Mouse (Mus musculus) limb, embryonic 11.5 days (tissue): ENCODE measurements at regions not wholly inside any gene's neighbourhood (a gene's known extent, or its start where the extent isn't known, plus 50 kb on each side); places are given as distances from the start of the nearest gene placed in this dataset.

Source experiments
- ATAC-seq: fragments of 200-750 bp; cut with Nextera tagmentation; 2 replicates; pipeline ENCODE4 v1.8.0; 2017; ENCODE audit warnings: low read depth; ENCODE audit not compliant: insufficient number of reproducible peaks, low FRiP score, low TSS enrichment
- DNase-seq: peaks from one replicate; pipeline ENCODE4 v3.0.0-alpha.2; 2015; ENCODE audit warnings: low spot score
- H3K27ac ChIP-seq: fragments of 300-500 bp; sonication (generic); replicated peaks from 2 replicates; pipeline ENCODE4 v1.5.1; 2014; ENCODE audit warnings: low read depth, mild to moderate bottlenecking, low read length
- H3K27me3 ChIP-seq: fragments of 300-500 bp; sonication (generic); 2 replicates; pipeline ENCODE4 v1.6.1; 2014; ENCODE audit warnings: mild to moderate bottlenecking, low read length, mixed read lengths; ENCODE audit not compliant: control insufficient read depth, insufficient read depth
- H3K36me3 ChIP-seq: fragments of 300-500 bp; sonication (generic); 2 replicates; pipeline ENCODE4 v1.6.1; 2014; ENCODE audit warnings: mild to moderate bottlenecking, low read length, moderate library complexity, mixed read lengths; ENCODE audit not compliant: control insufficient read depth, insufficient read depth
- H3K4me1 ChIP-seq: fragments of 300-500 bp; sonication (generic); 2 replicates; pipeline ENCODE4 v1.6.1; 2014; ENCODE audit warnings: low read length, mixed read lengths; ENCODE audit not compliant: control insufficient read depth, insufficient read depth
- H3K4me2 ChIP-seq: fragments of 300-500 bp; sonication (generic); 2 replicates; pipeline ENCODE4 v1.6.1; 2014; ENCODE audit warnings: low read depth, mild to moderate bottlenecking, moderate library complexity; ENCODE audit not compliant: severe bottlenecking
- H3K4me3 ChIP-seq: fragments of 300-500 bp; sonication (generic); 2 replicates; pipeline ENCODE4 v1.5.1; 2014; ENCODE audit warnings: low read depth, low read length
- H3K9ac ChIP-seq: fragments of 300-500 bp; sonication (generic); 2 replicates; pipeline ENCODE4 v1.6.1; 2014; ENCODE audit warnings: mild to moderate bottlenecking, low read length
- H3K9me3 ChIP-seq: fragments of 300-500 bp; sonication (generic); 2 replicates; pipeline ENCODE4 v1.6.1; 2016; ENCODE audit warnings: low read length; ENCODE audit not compliant: control insufficient read depth
- WGBS: fragments of 180-500 bp; shearing (Covaris S2); extraction: QIAGEN DNeasy Blood & Tissue Kit; methylation state at CpG from one replicate; pipeline ENCODE4 v1.1.7; 2014; 5-methylcytosine and 5-hydroxymethylcytosine counted together

DNA sequence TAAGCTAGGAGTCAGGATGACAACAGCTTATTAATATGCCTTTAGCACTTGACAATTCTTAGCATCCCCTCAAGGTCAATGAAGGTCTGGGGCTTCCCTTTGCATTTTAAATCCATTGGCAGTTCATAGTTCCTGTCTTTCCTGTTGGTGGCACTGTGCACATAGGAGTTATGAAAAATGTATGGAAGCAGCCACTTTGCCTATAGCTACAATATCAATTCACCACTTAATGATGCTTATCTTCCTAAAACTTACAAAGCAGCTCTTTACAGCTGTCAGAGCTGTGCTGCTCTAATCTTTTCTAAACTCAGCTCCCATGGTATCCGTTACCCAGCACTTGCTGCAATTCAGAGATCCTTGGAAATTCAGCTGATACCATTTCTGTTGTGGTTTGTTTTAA lies 456.4 kb upstream of the Gje1 start:
- H3K9ac ChIP-seq: no peak overlapping the region
- DNase-seq (no peak), ATAC-seq (no peak)
- no peaks in the 10 kb centered on the region for H3K36me3 ChIP-seq
- no peak overlapping the region for H3K4me3 ChIP-seq
- H3K27me3 ChIP-seq: no peaks in the 10 kb centered on the region
- H3K4me2 ChIP-seq: no peak overlapping the region
- H3K4me1 ChIP-seq: no peaks in the 10 kb centered on the region
- H3K9me3 ChIP-seq: no peaks in the 10 kb centered on the region
- H3K27ac ChIP-seq: no peak overlapping the region
- WGBS: 90% methylated on average over 1 of the region's 1 CpGs

DNA sequence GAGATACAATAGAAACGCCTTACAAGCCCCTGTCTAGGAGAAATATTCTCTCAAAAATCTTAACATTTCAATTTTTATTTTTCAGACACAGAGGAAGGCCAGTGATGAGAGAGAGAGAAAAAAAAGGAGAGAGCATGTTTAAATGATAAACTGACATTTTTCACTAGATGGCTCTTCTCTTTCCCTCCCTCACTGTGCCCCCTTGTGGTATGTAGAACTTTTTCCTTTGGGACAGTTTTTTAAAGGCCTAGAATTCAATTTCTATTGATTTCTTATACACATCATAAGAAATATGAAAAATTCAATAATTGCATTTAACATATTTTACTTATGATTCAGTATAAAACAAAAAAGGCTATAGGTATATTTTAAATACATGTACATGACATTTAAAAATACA lies 454.5 kb upstream of the Gje1 start:
- Histone ChIP-seq H3K9ac (no peak overlapping the region), H3K4me3 (no peak overlapping the region), H3K4me1 (no peaks in the 10 kb centered on the region), H3K27ac (no peak overlapping the region), H3K9me3 (no peaks in the 10 kb centered on the region), H3K4me2 (no peak overlapping the region), H3K36me3 (no peaks in the 10 kb centered on the region), H3K27me3 (no peaks in the 10 kb centered on the region)
- 55% methylated on average over 1 of the region's 1 CpGs for WGBS
- ATAC-seq (no peak), DNase-seq (no peak)

DNA sequence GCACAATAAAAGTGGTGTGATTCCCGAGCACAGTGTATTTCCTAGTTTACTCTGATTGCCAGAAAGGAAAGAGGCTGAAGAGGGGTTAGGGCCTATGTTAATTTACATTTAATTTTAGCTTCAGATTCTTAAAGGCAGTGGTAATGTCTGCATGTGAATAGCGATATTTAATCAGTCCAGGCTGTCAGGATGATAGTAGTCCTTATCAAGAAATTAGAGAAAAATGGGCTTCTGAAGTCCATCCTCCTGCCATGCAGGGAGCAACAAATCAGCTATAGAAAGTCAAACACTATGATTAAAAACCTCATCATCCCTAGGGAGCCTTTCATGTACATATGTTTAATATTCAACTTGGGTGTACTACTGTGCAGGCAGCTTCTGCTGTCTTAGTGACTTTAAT lies 422.7 kb upstream of the Gje1 start:
- Histone ChIP-seq H3K27me3 (no peaks in the 10 kb centered on the region), H3K4me3 (no peak overlapping the region), H3K4me2 (no peak overlapping the region), H3K27ac (no peak overlapping the region), H3K36me3 (no peaks in the 10 kb centered on the region), H3K9me3 (no peaks in the 10 kb centered on the region), H3K9ac (no peak overlapping the region), H3K4me1 (no peaks in the 10 kb centered on the region)
- no peak for DNase-seq
- 72% methylated on average over 2 of the region's 2 CpGs for WGBS
- ATAC-seq: no peak
